Mouse (Mus musculus) midbrain, embryonic 12.5 days (tissue): ENCODE measurements around the gene Zmiz1. TPM values are rescaled to one million over a fixed set of nuclear protein-coding genes. Genes with fewer than 3 reads are reported as not detected.

Source experiments
- ATAC-seq: fragments of 200-750 bp; cut with Nextera tagmentation; 2 replicates; pipeline ENCODE4 v1.8.0; 2017; ENCODE audit warnings: low read depth, moderate TSS enrichment, moderate library complexity; ENCODE audit not compliant: low FRiP score
- H3K27ac ChIP-seq: fragments of 300-500 bp; sonication (generic); replicated peaks from 2 replicates; pipeline ENCODE4 v1.5.1; 2016; ENCODE audit warnings: mild to moderate bottlenecking
- H3K27me3 ChIP-seq: fragments of 300-500 bp; sonication (generic); 2 replicates; pipeline ENCODE4 v1.6.1; 2016; ENCODE audit warnings: mild to moderate bottlenecking
- H3K36me3 ChIP-seq: fragments of 300-500 bp; sonication (generic); 2 replicates; pipeline ENCODE4 v1.6.1; 2016
- H3K4me1 ChIP-seq: fragments of 300-500 bp; sonication (generic); 2 replicates; pipeline ENCODE4 v1.6.1; 2016
- H3K4me2 ChIP-seq: fragments of 300-500 bp; sonication (generic); replicated peaks from 2 replicates; pipeline ENCODE4 v1.6.1; 2016; ENCODE audit warnings: mild to moderate bottlenecking, moderate library complexity
- H3K4me3 ChIP-seq: fragments of 300-500 bp; sonication (generic); 2 replicates; pipeline ENCODE4 v1.5.1; 2016; ENCODE audit warnings: mild to moderate bottlenecking
- H3K9ac ChIP-seq: fragments of 300-500 bp; sonication (generic); replicated peaks from 2 replicates; pipeline ENCODE4 v1.6.1; 2016; ENCODE audit warnings: mild to moderate bottlenecking, moderate library complexity
- H3K9me3 ChIP-seq: fragments of 300-500 bp; sonication (generic); 2 replicates; pipeline ENCODE4 v1.6.1; 2016; ENCODE audit warnings: mild to moderate bottlenecking
- WGBS: fragments of 180-500 bp; shearing (Covaris S2); methylation state at CpG from one replicate; pipeline ENCODE4 v1.1.7; 2016; 5-methylcytosine and 5-hydroxymethylcytosine counted together
- polyA plus RNA-seq: library from polyadenylated mRNA; unstranded; fragments of >200 nt; fragmentation: Nextera tagmentation; extraction: Ambion mirVana; gene quantifications from 2 replicates; pipeline ENCODE4 v1.2.1, GENCODE M21; 2016

The Zmiz1 gene
- polyA plus RNA-seq, 1 experiment from 2014 or later: 79.4 TPM

DNA sequence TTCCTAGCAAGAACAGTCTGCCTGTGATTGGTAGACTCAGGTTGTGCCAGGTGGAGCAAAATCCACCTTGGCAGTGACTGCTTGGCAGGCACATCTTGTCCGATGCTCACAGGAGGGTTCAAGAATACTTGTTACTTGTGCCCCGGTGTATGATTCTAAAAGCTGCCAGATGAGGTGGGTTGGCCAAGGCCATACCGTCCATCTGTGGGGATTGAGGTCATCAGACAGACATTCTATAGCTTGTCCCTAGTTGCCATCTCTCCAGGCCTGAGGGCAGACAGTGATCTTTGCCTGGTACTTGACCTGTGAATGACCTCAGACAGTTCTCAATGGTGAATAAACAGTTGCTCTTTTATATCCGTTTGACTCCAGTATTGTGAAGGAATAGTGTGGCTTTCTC lies 161.8 kb downstream of the Zmiz1 start:
- 72% methylated on average over 4 of the region's 4 CpGs for WGBS
- ATAC-seq: no peak
- Histone ChIP-seq H3K9ac (no peak overlapping the region), H3K9me3 (no peaks in the 10 kb centered on the region), H3K27me3 (no peaks in the 10 kb centered on the region), H3K36me3 (peaks cover 44% of the 10 kb centered on the region), H3K4me1 (peaks cover 75% of the 10 kb centered on the region), H3K27ac (no peak overlapping the region), H3K4me2 (no peak overlapping the region), H3K4me3 (no peak overlapping the region)

DNA sequence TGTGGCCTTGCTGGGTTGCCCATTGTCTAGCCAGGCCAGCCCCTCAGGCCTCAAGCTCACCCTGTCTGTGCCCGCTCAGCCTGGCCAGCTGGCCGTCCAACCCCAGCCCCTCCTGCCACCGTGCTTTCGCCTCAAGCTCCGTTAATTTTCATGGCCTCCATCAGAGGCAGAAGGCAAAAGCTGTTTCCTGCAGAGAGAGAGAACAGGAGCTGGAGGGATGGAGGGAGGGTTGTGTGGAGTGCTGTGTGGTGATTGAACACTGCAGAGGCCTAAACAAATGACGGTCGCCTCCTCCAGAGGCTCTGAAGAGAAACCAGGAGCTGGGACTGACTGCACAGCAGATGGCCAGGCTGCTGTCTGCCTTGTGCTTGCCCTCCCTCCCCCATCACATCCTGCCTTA lies 164.7 kb downstream of the Zmiz1 start:
- Histone ChIP-seq H3K4me1 (peaks cover 66% of the 10 kb centered on the region), H3K36me3 (peaks cover 50% of the 10 kb centered on the region), H3K27ac (peak overlapping the region; percentile 76), H3K4me3 (no peak overlapping the region), H3K9me3 (no peaks in the 10 kb centered on the region), H3K9ac (0 out of 2 replicates have a peak overlapping the region, but pooled peaks have one; percentile 24), H3K4me2 (no peak overlapping the region), H3K27me3 (no peaks in the 10 kb centered on the region)
- peak; percentile 50 for ATAC-seq
- WGBS: 44% methylated on average over 7 of the region's 7 CpGs

- no peak for ATAC-seq
- Histone ChIP-seq H3K27ac (0 out of 2 replicates have a peak overlapping the region, but pooled peaks have one; percentile 76), H3K4me2 (no peak overlapping the region), H3K36me3 (peaks cover 49% of the 10 kb centered on the region), H3K4me1 (peaks cover 57% of the 10 kb centered on the region), H3K4me3 (no peak overlapping the region), H3K9me3 (no peaks in the 10 kb centered on the region), H3K9ac (no peak overlapping the region), H3K27me3 (no peaks in the 10 kb centered on the region)
- WGBS: 90% methylated on average over 6 of the region's 6 CpGs
These were observed 165.7 kb downstream of the Zmiz1 start for GRCm38 (mm10) chr14:25624659-25625058.

- no peak overlapping the region for H3K9ac ChIP-seq
- ATAC-seq: no peak
- no peak overlapping the region for H3K27ac ChIP-seq
- peaks cover 55% of the 10 kb centered on the region for H3K36me3 ChIP-seq
- WGBS: 83% methylated on average over 3 of the region's 3 CpGs
- no peak overlapping the region for H3K4me3 ChIP-seq
- peaks cover 33% of the 10 kb centered on the region for H3K4me1 ChIP-seq
- H3K4me2 ChIP-seq: no peak overlapping the region
- H3K27me3 ChIP-seq: no peaks in the 10 kb centered on the region
- no peaks in the 10 kb centered on the region for H3K9me3 ChIP-seq
These were observed 168.7 kb downstream of the Zmiz1 start for GRCm38 (mm10) chr14:25627599-25628255.

DNA sequence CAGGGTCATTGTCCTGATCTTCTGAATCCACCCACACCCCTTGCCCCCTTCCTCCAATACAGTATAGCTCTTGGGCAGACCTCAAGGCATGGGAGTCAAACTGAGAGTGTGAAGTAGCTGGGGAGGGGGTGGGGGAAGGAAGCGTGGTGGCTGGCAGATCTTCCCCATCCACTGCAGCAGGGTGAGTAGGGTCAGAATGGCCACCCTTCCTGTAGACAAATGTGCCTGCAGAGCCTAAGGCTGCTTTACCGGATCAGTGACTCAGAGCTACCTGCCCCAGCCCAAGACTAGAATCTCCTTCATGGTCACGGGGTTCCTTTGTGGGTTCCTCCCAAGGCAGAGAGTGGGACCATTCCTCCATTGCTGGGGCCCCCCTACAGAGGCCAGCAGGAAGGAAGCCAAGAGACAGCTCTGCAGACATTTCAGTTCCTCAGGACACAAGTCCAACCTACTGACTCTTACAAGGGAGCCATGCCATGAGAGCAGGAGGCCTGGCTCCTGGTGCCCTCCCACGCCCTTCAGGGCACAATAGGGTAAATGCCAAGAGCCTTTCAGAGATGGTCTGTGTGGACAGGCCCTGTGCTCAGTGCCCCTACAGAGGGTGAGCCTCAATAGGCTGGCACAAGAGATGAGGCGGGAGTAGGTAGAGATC lies 169.6 kb downstream of the Zmiz1 start:
- Histone ChIP-seq H3K9me3 (no peaks in the 10 kb centered on the region), H3K27ac (0 out of 2 replicates have a peak overlapping the region, but pooled peaks have one; percentile 10), H3K4me1 (peaks cover 33% of the 10 kb centered on the region), H3K27me3 (no peaks in the 10 kb centered on the region), H3K36me3 (peaks cover 55% of the 10 kb centered on the region), H3K4me3 (no peak overlapping the region), H3K9ac (no peak overlapping the region), H3K4me2 (no peak overlapping the region)
- 89% methylated on average over 5 of the region's 5 CpGs for WGBS
- no peak for ATAC-seq

DNA sequence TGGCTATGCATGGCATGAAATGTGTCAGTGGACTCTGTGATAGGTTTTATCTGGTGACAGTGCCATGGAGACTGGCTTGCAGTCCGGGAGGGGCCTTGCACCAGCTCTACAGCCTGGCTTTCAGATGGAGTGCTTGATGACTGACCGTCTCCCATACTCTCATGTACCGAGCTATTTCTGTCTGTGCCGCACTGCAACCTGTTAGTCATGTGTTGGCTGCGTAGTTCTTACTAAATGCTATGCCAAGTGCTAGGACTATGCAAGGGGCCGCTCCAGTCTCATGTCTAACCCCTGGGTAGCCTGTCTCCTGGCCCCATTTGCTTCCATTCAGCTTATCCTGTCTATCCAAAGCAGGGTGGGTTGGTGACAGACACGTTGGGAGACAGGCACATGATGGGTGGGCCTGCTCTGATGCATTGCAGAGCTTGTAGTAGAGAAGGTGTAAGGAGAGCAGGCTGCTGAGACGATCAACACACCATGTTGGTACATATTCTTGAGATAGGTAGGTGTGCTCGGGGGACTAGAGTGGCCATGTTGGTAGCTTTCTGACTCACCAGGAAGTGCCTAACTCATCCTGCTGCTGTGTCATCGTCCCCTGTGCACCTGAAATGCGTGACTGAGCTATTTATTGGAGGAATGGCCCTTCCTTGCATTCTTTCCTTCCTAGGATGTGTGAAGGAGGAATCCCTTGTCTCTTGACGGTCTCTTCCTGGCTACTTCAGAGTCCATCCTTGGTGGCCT lies 171.1 kb downstream of the Zmiz1 start:
- Histone ChIP-seq H3K27ac (no peak overlapping the region; the same call in 1 of the 2 replicates), H3K4me2 (no peak overlapping the region), H3K36me3 (peaks cover 43% of the 10 kb centered on the region), H3K9me3 (no peaks in the 10 kb centered on the region), H3K4me1 (peaks cover 36% of the 10 kb centered on the region), H3K9ac (no peak overlapping the region), H3K4me3 (no peak overlapping the region), H3K27me3 (no peaks in the 10 kb centered on the region)
- ATAC-seq: no peak
- WGBS: 89% methylated on average over 12 of the region's 12 CpGs

DNA sequence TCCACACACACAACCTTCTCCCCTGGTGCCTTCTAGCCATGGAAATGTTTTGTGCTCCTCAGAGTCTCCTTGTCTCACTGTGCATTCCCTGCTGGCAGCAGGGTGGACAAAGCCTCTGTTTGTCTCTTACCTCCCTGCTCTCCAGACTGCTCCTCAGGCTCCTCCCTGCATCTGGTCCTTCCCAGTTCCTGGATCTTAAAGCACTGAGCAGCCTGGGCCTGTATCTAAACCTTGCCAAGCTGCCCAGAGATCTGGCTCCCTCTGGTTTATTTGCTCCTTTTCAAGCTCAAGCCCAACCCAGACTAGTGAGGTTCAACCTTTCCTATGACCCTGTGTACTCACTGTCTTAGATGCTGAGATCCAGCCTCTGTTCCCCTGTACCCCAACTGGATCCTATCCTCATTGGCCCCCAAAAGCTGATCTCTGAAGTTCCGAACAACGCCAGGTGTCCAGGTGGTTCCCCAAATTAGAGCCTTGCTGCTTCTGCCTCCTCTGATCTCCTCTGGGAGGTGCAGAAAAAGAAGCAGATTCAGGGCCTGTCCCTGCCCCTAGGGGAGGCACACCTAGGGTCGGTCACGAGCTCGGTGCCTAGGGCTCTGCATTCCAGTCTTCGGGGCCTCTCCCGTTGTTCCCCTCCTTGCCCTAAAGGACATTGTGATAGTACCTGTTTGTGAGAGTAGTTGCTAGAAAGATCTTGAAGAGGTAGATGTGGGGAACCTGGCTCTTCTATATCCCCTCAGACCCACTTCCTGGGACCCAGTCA lies 171.8 kb downstream of the Zmiz1 start:
- 94% methylated on average over 7 of the region's 7 CpGs for WGBS
- H3K4me1 ChIP-seq: peaks cover 39% of the 10 kb centered on the region
- H3K9me3 ChIP-seq: no peaks in the 10 kb centered on the region
- no peak overlapping the region for H3K4me2 ChIP-seq
- no peak for ATAC-seq
- H3K27ac ChIP-seq: no peak overlapping the region
- H3K36me3 ChIP-seq: peaks cover 38% of the 10 kb centered on the region
- no peak overlapping the region for H3K4me3 ChIP-seq
- no peaks in the 10 kb centered on the region for H3K27me3 ChIP-seq
- H3K9ac ChIP-seq: no peak overlapping the region

GRCm38 (mm10) chr14:25631481-25631880 lies 172.5 kb downstream of the Zmiz1 start:
- ATAC-seq: no peak
- Histone ChIP-seq H3K9ac (no peak overlapping the region), H3K4me3 (no peak overlapping the region), H3K9me3 (no peaks in the 10 kb centered on the region), H3K4me2 (no peak overlapping the region), H3K27me3 (no peaks in the 10 kb centered on the region), H3K36me3 (peaks cover 40% of the 10 kb centered on the region), H3K4me1 (peaks cover 39% of the 10 kb centered on the region), H3K27ac (no peak overlapping the region)
- WGBS: 89% methylated on average over 6 of the region's 6 CpGs

- H3K36me3 ChIP-seq: peaks cover 46% of the 10 kb centered on the region
These were observed 174.7 kb downstream of the Zmiz1 start for GRCm38 (mm10) chr14:25633539-25634300.

DNA sequence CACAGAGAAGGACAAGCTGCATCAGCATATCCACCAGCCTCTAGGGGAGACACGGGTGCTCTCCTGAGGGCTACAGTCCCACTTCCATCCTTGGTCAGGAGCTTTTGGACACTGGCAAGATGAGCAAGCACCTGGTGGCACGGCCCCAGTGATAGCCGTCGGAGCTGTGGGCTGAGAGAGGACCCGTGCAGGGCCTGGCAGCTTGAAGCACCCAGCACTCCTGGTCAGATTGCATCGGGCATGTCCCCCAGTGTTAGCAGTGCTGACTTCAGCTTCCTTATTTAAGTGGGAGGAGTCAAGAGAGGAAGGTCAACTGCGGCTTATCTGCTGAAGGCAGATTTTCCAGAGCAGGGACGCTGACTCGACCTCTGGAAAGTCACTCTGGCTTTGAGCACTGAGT lies 175.3 kb downstream of the Zmiz1 start:
- Histone ChIP-seq H3K9ac (no peak overlapping the region), H3K9me3 (no peaks in the 10 kb centered on the region), H3K36me3 (peaks cover 48% of the 10 kb centered on the region), H3K4me2 (no peak overlapping the region), H3K27ac (peak overlapping the region; percentile 68), H3K4me1 (peaks cover 47% of the 10 kb centered on the region), H3K27me3 (no peaks in the 10 kb centered on the region), H3K4me3 (no peak overlapping the region)
- ATAC-seq: no peak
- WGBS: 73% methylated on average over 9 of the region's 9 CpGs

More at GRCm38 (mm10) chr14:25633539-25634300, 174.7 kb downstream of the Zmiz1 start:
- H3K9me3 ChIP-seq: no peaks in the 10 kb centered on the region
- WGBS: 79% methylated on average over 14 of the region's 14 CpGs
- ATAC-seq: no peak
- H3K4me1 ChIP-seq: peaks cover 46% of the 10 kb centered on the region
- H3K27ac ChIP-seq: peak overlapping the region; percentile 68
- H3K27me3 ChIP-seq: no peaks in the 10 kb centered on the region
- H3K4me3 ChIP-seq: no peak overlapping the region
- H3K4me2 ChIP-seq: no peak overlapping the region
- H3K9ac ChIP-seq: no peak overlapping the region

DNA sequence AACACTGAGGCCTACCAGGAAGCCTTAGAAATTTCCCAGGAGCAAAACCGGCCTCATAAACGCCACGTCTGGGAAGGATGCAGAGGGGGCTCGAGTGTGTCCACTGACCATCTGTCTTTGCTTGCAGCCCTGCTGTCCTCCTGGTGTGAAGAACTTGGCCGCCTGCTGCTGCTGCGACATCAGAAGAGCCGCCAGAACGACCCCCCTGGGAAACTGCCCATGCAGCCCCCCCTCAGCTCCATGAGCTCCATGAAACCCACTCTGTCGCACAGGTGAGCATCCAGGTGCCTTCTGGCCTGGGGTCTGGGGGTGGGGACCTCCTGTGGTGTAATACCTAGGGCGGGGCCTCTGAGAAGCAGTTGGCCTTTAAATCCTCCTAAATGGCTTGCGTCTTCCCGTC lies 176.8 kb downstream of the Zmiz1 start:
- Histone ChIP-seq H3K9me3 (no peaks in the 10 kb centered on the region), H3K4me1 (peaks cover 47% of the 10 kb centered on the region), H3K9ac (no peak overlapping the region), H3K4me3 (no peak overlapping the region), H3K4me2 (no peak overlapping the region), H3K27ac (peak overlapping the region; percentile 52), H3K36me3 (peaks cover 48% of the 10 kb centered on the region), H3K27me3 (no peaks in the 10 kb centered on the region)
- ATAC-seq: no peak
- WGBS: 75% methylated on average over 12 of the region's 12 CpGs
